Mouse (Mus musculus): ENCODE measurements at regions not wholly inside any gene's neighbourhood (a gene's known extent, or its start where the extent isn't known, plus 50 kb on each side); places are given as distances from the start of the nearest gene placed in this dataset.

- DNase-seq (ENCODE audit: low spot score in 2 of 2): no peak
Observed at GRCm38 (mm10) chr13:72938156-72938874, 309.7 kb downstream of the Irx2 start.

- DNase-seq (ENCODE audit: low spot score in 2 of 2): no peak
Observed at GRCm38 (mm10) chr13:72947374-72948165, 312.7 kb upstream of the Irx4 start.

GRCm38 (mm10) chr13:72958616-72959518 is 301.4 kb upstream of the Irx4 start:
- no peak for DNase-seq (ENCODE audit: low spot score in 2 of 2)

GRCm38 (mm10) chr13:72961291-72961690 is 299.0 kb upstream of the Irx4 start:
- no peak for DNase-seq (ENCODE audit: low spot score in 2 of 2)

GRCm38 (mm10) chr13:72972165-72972564 is 288.1 kb upstream of the Irx4 start:
- no peak for DNase-seq (ENCODE audit: low spot score in 2 of 2)

GRCm38 (mm10) chr13:72972894-72973293 is 287.4 kb upstream of the Irx4 start:
- no peak for DNase-seq (ENCODE audit: low spot score in 2 of 2)

- DNase-seq (ENCODE audit: low spot score in 2 of 2): no peak
Observed at GRCm38 (mm10) chr13:72977213-72977612, 283.1 kb upstream of the Irx4 start.

- no peak for DNase-seq (ENCODE audit: low spot score in 2 of 2)
Observed at GRCm38 (mm10) chr13:72977971-72978370, 282.3 kb upstream of the Irx4 start.

GRCm38 (mm10) chr13:72978966-72979365 is 281.3 kb upstream of the Irx4 start:
- no peak for DNase-seq (ENCODE audit: low spot score in 2 of 2)

- DNase-seq (ENCODE audit: low spot score in 2 of 2): no peak
Observed at GRCm38 (mm10) chr13:72992589-72993409, 267.5 kb upstream of the Irx4 start.

GRCm38 (mm10) chr13:72993410-72993858 is 266.8 kb upstream of the Irx4 start:
- DNase-seq (ENCODE audit: low spot score in 2 of 2): no peak

- no peak for DNase-seq (ENCODE audit: low spot score in 2 of 2)
Observed at GRCm38 (mm10) chr13:72994538-72994937, 265.7 kb upstream of the Irx4 start.

GRCm38 (mm10) chr13:73008856-73009546 is 251.3 kb upstream of the Irx4 start:
- DNase-seq (ENCODE audit: low spot score in 2 of 2): no peak

GRCm38 (mm10) chr13:73009547-73010475 is 250.5 kb upstream of the Irx4 start:
- DNase-seq (ENCODE audit: low spot score in 2 of 2): no peak

GRCm38 (mm10) chr13:73019181-73019580 is 241.1 kb upstream of the Irx4 start:
- no peak for DNase-seq (ENCODE audit: low spot score in 2 of 2)

GRCm38 (mm10) chr13:73031217-73031616 is 229.1 kb upstream of the Irx4 start:
- no peak for DNase-seq (ENCODE audit: low spot score in 2 of 2)

GRCm38 (mm10) chr13:73033055-73033454 is 227.2 kb upstream of the Irx4 start:
- DNase-seq (ENCODE audit: low spot score in 2 of 2): no peak

GRCm38 (mm10) chr13:73034065-73034831 is 226.0 kb upstream of the Irx4 start:
- no peak for DNase-seq (ENCODE audit: low spot score in 2 of 2)

GRCm38 (mm10) chr13:73034886-73035285 is 225.4 kb upstream of the Irx4 start:
- no peak for DNase-seq (ENCODE audit: low spot score in 2 of 2)

Measured in spleen, postnatal 36 days (tissue).